Comparison of ENCODE assay signal across 19 mouse cellular contexts in the genomic region with DNA sequence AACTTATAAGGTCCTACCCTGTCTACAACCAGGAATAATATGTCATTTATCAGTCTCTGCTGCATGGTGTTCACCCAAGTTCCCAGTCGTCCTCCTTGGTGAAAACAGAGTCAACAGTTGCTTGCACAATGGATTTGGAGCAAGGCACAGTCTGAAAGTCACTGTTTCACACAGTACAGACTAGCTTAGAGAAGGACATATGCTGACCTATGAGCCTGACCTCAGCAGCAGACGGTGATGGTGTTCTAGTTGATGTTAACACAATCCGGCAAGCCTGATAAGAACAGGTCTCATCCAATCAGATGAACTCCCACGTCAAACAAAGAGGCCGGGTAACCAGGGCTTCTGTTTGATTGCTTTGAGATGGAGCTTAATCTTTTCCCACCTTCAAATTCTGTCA. TPM values are rescaled to one million over a fixed set of nuclear protein-coding genes. Genes with fewer than 3 reads are reported as not detected.
DNase-seq lines count a peak whose midpoint lies in the region; ATAC-seq lines count a peak whose summit lies in the region.
"Had no signal": no experiment of that assay in that cellular context is flagged by ENCODE, and none has a peak within 500 bp of the region (broad histone marks: within the 10 kb centered on the region; RNA-seq: fewer than 3 reads in every experiment).

No protein-coding gene starts in this region.

- H3K27me3 ChIP-seq in heart, embryonic 10.5 days (ENCODE audit: insufficient read depth, poor library complexity, severe bottlenecking), result no peaks in the 10 kb centered on the region
- no peaks in the 10 kb centered on the region for H3K27me3 ChIP-seq in liver, embryonic 11.5 days (replicated peaks; ENCODE audit: control insufficient read depth, insufficient read depth, low read length)
- no peaks in the 10 kb centered on the region for H3K27me3 ChIP-seq in liver, embryonic 15.5 days
- H3K27me3 ChIP-seq: embryonic facial prominence, embryonic 12.5 days; forebrain, embryonic 15.5 days had no signal

- H3K4me3 ChIP-seq in heart, embryonic 10.5 days, result no peak overlapping the region
- no peak overlapping the region for H3K4me3 ChIP-seq in liver, embryonic 11.5 days (ENCODE audit: low read depth, low read length)
- no peak overlapping the region for H3K4me3 ChIP-seq in liver, embryonic 15.5 days (replicated peaks)
- H3K4me3 ChIP-seq: embryonic facial prominence, embryonic 12.5 days; forebrain, embryonic 15.5 days had no signal

- WGBS in heart, embryonic 10.5 days, result 38% methylated on average over 5 of the region's 5 CpGs
- 42% methylated on average over 5 of the region's 5 CpGs for WGBS in liver, embryonic 11.5 days
- 41% methylated on average over 5 of the region's 5 CpGs for WGBS in liver, embryonic 15.5 days (ENCODE audit: insufficient replicate concordance)

- intact Hi-C loops in heart, postnatal 25 days (cut with DNase I), result no loop called here

- DNase-seq in heart, embryonic 10.5 days (ENCODE audit: low spot score), result peak; percentile 28
- DNase-seq in heart, postnatal 25 days (ENCODE audit: low spot score), result no peak
- DNase-seq in liver, embryonic 11.5 days (ENCODE audit: low spot score), result no peak
- DNase-seq in retina, postnatal 1 day, result peak; percentile 17
- no peak for DNase-seq in layer of hippocampus, adult 18-20 months (ENCODE audit: low spot score in 2 of 2)
- DNase-seq in layer of hippocampus, postnatal 36 days, result no peak
- DNase-seq: adrenal gland, postnatal 10 days; B cell, adult 2 months; cerebellum, adult 11 months; cerebellum, adult 8-10 months; cerebellum, postnatal 14 days; gastrocnemius, postnatal 36 days; heart, adult 11 months; heart, postnatal 10 days had no signal

- no peaks in the 10 kb centered on the region for H3K36me3 ChIP-seq in heart, embryonic 10.5 days
- no peaks in the 10 kb centered on the region for H3K36me3 ChIP-seq in liver, embryonic 11.5 days (ENCODE audit: control insufficient read depth, insufficient read depth, low read length)
- H3K36me3 ChIP-seq in liver, embryonic 15.5 days (replicated peaks), result no peaks in the 10 kb centered on the region
- H3K36me3 ChIP-seq: embryonic facial prominence, embryonic 12.5 days; forebrain, embryonic 15.5 days; G1E had no signal

- no peak overlapping the region for H3K4me2 ChIP-seq in liver, embryonic 11.5 days
- H3K4me2 ChIP-seq in liver, embryonic 15.5 days, result no peak overlapping the region
- H3K4me2 ChIP-seq: embryonic facial prominence, embryonic 12.5 days; forebrain, embryonic 15.5 days had no signal

- peaks cover 8% of the 10 kb centered on the region for H3K4me1 ChIP-seq in heart, embryonic 10.5 days
- no peaks in the 10 kb centered on the region for H3K4me1 ChIP-seq in liver, embryonic 11.5 days (replicated peaks; ENCODE audit: control insufficient read depth, insufficient read depth, low read length)
- H3K4me1 ChIP-seq in liver, embryonic 15.5 days (replicated peaks), result 0 out of 2 replicates have a peak, but pooled peaks cover 4% of the 10 kb centered on the region
- H3K4me1 ChIP-seq: embryonic facial prominence, embryonic 12.5 days; forebrain, embryonic 15.5 days had no signal

- H3K9me3 ChIP-seq in heart, embryonic 10.5 days, result no peaks in the 10 kb centered on the region
- H3K9me3 ChIP-seq in liver, embryonic 11.5 days (ENCODE audit: control insufficient read depth, low read length), result no peaks in the 10 kb centered on the region
- H3K9me3 ChIP-seq in liver, embryonic 15.5 days (replicated peaks), result no peaks in the 10 kb centered on the region
- H3K9me3 ChIP-seq: embryonic facial prominence, embryonic 12.5 days; forebrain, embryonic 15.5 days had no signal

- no peak overlapping the region for H3K27ac ChIP-seq in heart, embryonic 10.5 days
- H3K27ac ChIP-seq in liver, embryonic 11.5 days (ENCODE audit: low read depth, low read length), result no peak overlapping the region
- H3K27ac ChIP-seq in liver, embryonic 15.5 days (replicated peaks), result no peak overlapping the region
- H3K27ac ChIP-seq: embryonic facial prominence, embryonic 12.5 days; forebrain, embryonic 15.5 days had no signal

- no peak overlapping the region for H3K9ac ChIP-seq in liver, embryonic 11.5 days (ENCODE audit: low read depth, low read length)
- H3K9ac ChIP-seq in liver, embryonic 15.5 days, result no peak overlapping the region
- H3K9ac ChIP-seq: embryonic facial prominence, embryonic 12.5 days; forebrain, embryonic 15.5 days had no signal

- ATAC-seq in liver, embryonic 11.5 days (replicated peaks; ENCODE audit: low FRiP score), result peak; percentile 77
- peak; percentile 91 for ATAC-seq in liver, embryonic 15.5 days (ENCODE audit: insufficient read depth)
- ATAC-seq: CD4-positive, CD25-positive, alpha-beta regulatory T cell, adult 4 months; forebrain, embryonic 15.5 days had no signal

RNA-seq across cellular contexts. Expression of a gene that starts 46.2 kb away (rescaled TPM):
- polyA plus RNA-seq in heart, embryonic 10.5 days (2016; fragmentation: Nextera tagmentation; extraction: Ambion mirVana), result 9.1 and 13.6 TPM in 2 replicates
- total RNA-seq in heart, postnatal 25 days (2021), result 1 to 10 TPM; 4.2 to 4.9 TPM
- polyA plus RNA-seq in liver, embryonic 11.5 days (2014; fragmentation: Nextera tagmentation; extraction: Ambion mirVana), result 12.8 and 14.5 TPM in 2 replicates
- polyA plus RNA-seq in liver, embryonic 15.5 days (2015; fragmentation: Nextera tagmentation; extraction: Ambion mirVana), result 3.5 and 4.0 TPM in 2 replicates
- total RNA-seq in layer of hippocampus, adult 18-20 months (2021), result 10 to 100 TPM; 14.8 to 15.5 TPM
- total RNA-seq in layer of hippocampus, postnatal 36 days (2021), result 10 to 100 TPM; 13.4 to 15.0 TPM
- total RNA-seq: G1E had no signal
- polyA plus RNA-seq: G1E had no signal

Comparison
In these comparisons a context has a peak if more than half of its experiments do, and no peak if none do; other contexts are left out.
1. DNase-seq: peak in heart, embryonic 10.5 days (single experiment) and retina, postnatal 1 day (single experiment); none in heart, postnatal 25 days (single experiment), liver, embryonic 11.5 days (single experiment), layer of hippocampus, adult 18-20 months (0 of 2) and layer of hippocampus, postnatal 36 days (0 of 2).